Mouse (Mus musculus): ENCODE data around the gene Ppp4r3a.

GRCm38 (mm10) chr12:101069813-101070212, 13.7 kb downstream of the Ppp4r3a start:
- TF ChIP-seq CTCF (IDR thresholded peaks at IDR 0.05; ENCODE audit: low read depth) (no peak), EP300 (optimal IDR thresholded peaks at IDR 0.05) (no peak)
